Mouse (Mus musculus) lung, embryonic 15.5 days (tissue): Measurements from ENCODE around the gene B4gat1. TPM values are rescaled to one million over a fixed set of nuclear protein-coding genes. Genes with fewer than 3 reads are reported as not detected.

ENCODE experiments used
- ATAC-seq: fragments of 200-750 bp; cut with Nextera tagmentation; 2 replicates; pipeline ENCODE4 v1.8.0; 2017; ENCODE audit warnings: moderate number of reproducible peaks, borderline replicate concordance; ENCODE audit not compliant: low FRiP score, low TSS enrichment; ENCODE audit errors: extremely low read depth
- H3K27ac ChIP-seq: fragments of 300-500 bp; sonication (generic); 2 replicates; pipeline ENCODE4 v1.5.1; 2015; ENCODE audit warnings: moderate library complexity, mild to moderate bottlenecking, inconsistent platforms
- H3K27me3 ChIP-seq: fragments of 300-500 bp; sonication (generic); 2 replicates; pipeline ENCODE4 v1.6.1; 2015; ENCODE audit warnings: inconsistent platforms
- H3K36me3 ChIP-seq: fragments of 300-500 bp; sonication (generic); 2 replicates; pipeline ENCODE4 v1.6.1; 2015; ENCODE audit warnings: inconsistent platforms
- H3K4me1 ChIP-seq: fragments of 300-500 bp; sonication (generic); 2 replicates; pipeline ENCODE4 v1.6.1; 2015; ENCODE audit warnings: inconsistent platforms
- H3K4me2 ChIP-seq: fragments of 300-500 bp; sonication (generic); 2 replicates; pipeline ENCODE4 v1.6.1; 2015; ENCODE audit warnings: inconsistent platforms, mild to moderate bottlenecking, moderate library complexity
- H3K4me3 ChIP-seq: fragments of 300-500 bp; sonication (generic); 2 replicates; pipeline ENCODE4 v1.5.1; 2015; ENCODE audit warnings: mild to moderate bottlenecking, inconsistent platforms
- H3K9ac ChIP-seq: fragments of 300-500 bp; sonication (generic); 2 replicates; pipeline ENCODE4 v1.6.1; 2015; ENCODE audit warnings: inconsistent platforms
- H3K9me3 ChIP-seq: fragments of 300-500 bp; sonication (generic); 2 replicates; pipeline ENCODE4 v1.6.1; 2016; ENCODE audit warnings: inconsistent platforms
- WGBS: fragments of 180-500 bp; shearing (Covaris S2); methylation state at CpG from one replicate; pipeline ENCODE4 v1.1.7; 2015; 5-methylcytosine and 5-hydroxymethylcytosine counted together
- polyA plus RNA-seq: library from polyadenylated mRNA; unstranded; fragments of >200 nt; fragmentation: Nextera tagmentation; extraction: Ambion mirVana; gene quantifications from 2 replicates; pipeline ENCODE4 v1.2.1, GENCODE M21; 2015

Gene B4gat1
- polyA plus RNA-seq, 1 experiment from 2014 or later = 53.0 TPM

GRCm38 (mm10) chr19:5004925-5005324 is 33.7 kb upstream of the B4gat1 start:
- Histone ChIP-seq H3K9me3 (no peaks in the 10 kb centered on the region), H3K4me3 (no peak overlapping the region), H3K4me2 (no peak overlapping the region), H3K4me1 (0 out of 2 replicates have a peak, but pooled peaks cover 8% of the 10 kb centered on the region), H3K9ac (no peak overlapping the region), H3K27ac (no peak overlapping the region), H3K36me3 (no peaks in the 10 kb centered on the region), H3K27me3 (0 out of 2 replicates have a peak, but pooled peaks cover 5% of the 10 kb centered on the region)
- 54% methylated on average over 4 of the region's 4 CpGs for WGBS
- no peak for ATAC-seq

- WGBS = 55% methylated on average over 8 of the region's 8 CpGs
- no peak overlapping the region for H3K9ac ChIP-seq
These were observed 25.5 kb upstream of the B4gat1 start for GRCm38 (mm10) chr19:5013138-5013537.

GRCm38 (mm10) chr19:5014961-5015398 is 23.6 kb upstream of the B4gat1 start:
- Histone ChIP-seq H3K4me2 (no peak overlapping the region), H3K4me3 (no peak overlapping the region), H3K36me3 (no peaks in the 10 kb centered on the region), H3K4me1 (peaks cover 9% of the 10 kb centered on the region), H3K27me3 (no peaks in the 10 kb centered on the region), H3K9me3 (no peaks in the 10 kb centered on the region), H3K9ac (no peak overlapping the region), H3K27ac (no peak overlapping the region)
- no peak for ATAC-seq
- WGBS = 13% methylated on average over 8 of the region's 8 CpGs

More at GRCm38 (mm10) chr19:5013138-5013537, 25.5 kb upstream of the B4gat1 start:
- Histone ChIP-seq H3K4me3 (no peak overlapping the region), H3K9me3 (no peaks in the 10 kb centered on the region), H3K27me3 (no peaks in the 10 kb centered on the region), H3K27ac (no peak overlapping the region), H3K4me1 (peaks cover 9% of the 10 kb centered on the region), H3K36me3 (no peaks in the 10 kb centered on the region), H3K4me2 (no peak overlapping the region)
- ATAC-seq = no peak

GRCm38 (mm10) chr19:5016221-5016742 is 22.3 kb upstream of the B4gat1 start:
- Histone ChIP-seq H3K27me3 (no peaks in the 10 kb centered on the region), H3K36me3 (no peaks in the 10 kb centered on the region), H3K9me3 (no peaks in the 10 kb centered on the region), H3K4me3 (no peak overlapping the region), H3K27ac (peak overlapping the region; percentile 57), H3K9ac (no peak overlapping the region), H3K4me1 (peaks cover 9% of the 10 kb centered on the region), H3K4me2 (peak overlapping the region; percentile 33)
- WGBS = 19% methylated on average over 10 of the region's 10 CpGs
- ATAC-seq = 0 out of 2 replicates have a peak, but pooled peaks have one; percentile 42

GRCm38 (mm10) chr19:5016782-5017181 is 21.8 kb upstream of the B4gat1 start:
- H3K27me3 ChIP-seq = no peaks in the 10 kb centered on the region
- H3K36me3 ChIP-seq = no peaks in the 10 kb centered on the region
- no peak for ATAC-seq
- WGBS = 18% methylated on average over 12 of the region's 12 CpGs
- no peaks in the 10 kb centered on the region for H3K9me3 ChIP-seq
- H3K4me1 ChIP-seq = peaks cover 9% of the 10 kb centered on the region
- H3K4me3 ChIP-seq = no peak overlapping the region
- H3K27ac ChIP-seq = peak overlapping the region; percentile 57
- H3K9ac ChIP-seq = no peak overlapping the region
- peak overlapping the region; percentile 33 for H3K4me2 ChIP-seq

GRCm38 (mm10) chr19:5017611-5018010 is 21.0 kb upstream of the B4gat1 start:
- no peak overlapping the region for H3K27ac ChIP-seq
- H3K4me1 ChIP-seq = peaks cover 9% of the 10 kb centered on the region
- H3K9me3 ChIP-seq = no peaks in the 10 kb centered on the region
- no peaks in the 10 kb centered on the region for H3K36me3 ChIP-seq
- no peak overlapping the region for H3K4me3 ChIP-seq
- no peaks in the 10 kb centered on the region for H3K27me3 ChIP-seq
- no peak for ATAC-seq
- no peak overlapping the region for H3K4me2 ChIP-seq
- WGBS = 73% methylated on average over 4 of the region's 4 CpGs
- no peak overlapping the region for H3K9ac ChIP-seq

GRCm38 (mm10) chr19:5018191-5018590 is 20.4 kb upstream of the B4gat1 start:
- H3K4me1 ChIP-seq = peaks cover 10% of the 10 kb centered on the region
- H3K9ac ChIP-seq = no peak overlapping the region
- H3K4me2 ChIP-seq = no peak overlapping the region
- H3K27me3 ChIP-seq = no peaks in the 10 kb centered on the region
- 75% methylated on average over 3 of the region's 3 CpGs for whole genome bisulfite sequencing
- H3K9me3 ChIP-seq = no peaks in the 10 kb centered on the region
- H3K36me3 ChIP-seq = no peaks in the 10 kb centered on the region
- no peak for ATAC-seq
- H3K4me3 ChIP-seq = no peak overlapping the region
- H3K27ac ChIP-seq = no peak overlapping the region

- Histone ChIP-seq H3K4me1 (peaks cover 7% of the 10 kb centered on the region), H3K4me3 (no peak overlapping the region), H3K9ac (no peak overlapping the region), H3K36me3 (no peaks in the 10 kb centered on the region), H3K27me3 (no peaks in the 10 kb centered on the region), H3K4me2 (no peak overlapping the region), H3K9me3 (no peaks in the 10 kb centered on the region), H3K27ac (no peak overlapping the region)
- WGBS = 71% methylated on average over 2 of the region's 2 CpGs
- no peak for ATAC-seq
These were observed 17.2 kb upstream of the B4gat1 start for GRCm38 (mm10) chr19:5021416-5021815.

- H3K27ac ChIP-seq = peak within 1 kb of the TSS; percentile 88
- H3K4me2 ChIP-seq = peak within 1 kb of the TSS; percentile 98
- no peaks in the 10 kb centered on the region for H3K36me3 ChIP-seq
- peak within 1 kb of the TSS; percentile 82 for H3K9ac ChIP-seq
- H3K9me3 ChIP-seq = no peaks in the 10 kb centered on the region
- H3K27me3 ChIP-seq = no peaks in the 10 kb centered on the region
- H3K4me1 ChIP-seq = peaks cover 4% of the 10 kb centered on the region
- peak within 1 kb of the TSS; percentile 74 for H3K4me3 ChIP-seq
- ATAC-seq = peak; percentile 96
- WGBS = under 1% methylated on average over 62 of the region's 62 CpGs
These were observed 14.8 kb upstream of the B4gat1 start, which contains the start of gene Slc29a2 for GRCm38 (mm10) chr19:5023621-5024479. Slc29a2 (plus strand) TSS chr19:5023860.

GRCm38 (mm10) chr19:5026111-5026510 is 12.5 kb upstream of the B4gat1 start:
- no peak overlapping the region for H3K27ac ChIP-seq
- peaks cover 4% of the 10 kb centered on the region for H3K4me1 ChIP-seq
- 0 out of 2 replicates have a peak, but pooled peaks cover under 1% of the 10 kb centered on the region for H3K36me3 ChIP-seq
- H3K4me2 ChIP-seq = no peak overlapping the region
- no peak for ATAC-seq
- WGBS = 84% methylated on average over 8 of the region's 8 CpGs
- H3K9me3 ChIP-seq = no peaks in the 10 kb centered on the region
- no peak overlapping the region for H3K4me3 ChIP-seq
- H3K27me3 ChIP-seq = no peaks in the 10 kb centered on the region
- no peak overlapping the region for H3K9ac ChIP-seq

GRCm38 (mm10) chr19:5032686-5033085 is 5.9 kb upstream of the B4gat1 start:
- Histone ChIP-seq H3K4me1 (peaks cover 5% of the 10 kb centered on the region), H3K9ac (no peak overlapping the region), H3K4me3 (no peak overlapping the region), H3K9me3 (no peaks in the 10 kb centered on the region), H3K27me3 (no peaks in the 10 kb centered on the region), H3K27ac (no peak overlapping the region), H3K4me2 (no peak overlapping the region), H3K36me3 (0 out of 2 replicates have a peak, but pooled peaks cover 5% of the 10 kb centered on the region)
- ATAC-seq = no peak
- WGBS = 69% methylated on average over 3 of the region's 3 CpGs

- no peaks in the 10 kb centered on the region for H3K27me3 ChIP-seq
- ATAC-seq = no peak
- no peak overlapping the region for H3K4me3 ChIP-seq
- H3K9me3 ChIP-seq = no peaks in the 10 kb centered on the region
- H3K4me1 ChIP-seq = peaks cover 28% of the 10 kb centered on the region
- WGBS = 75% methylated on average over 4 of the region's 4 CpGs
- H3K36me3 ChIP-seq = no peaks in the 10 kb centered on the region
- H3K9ac ChIP-seq = no peak overlapping the region
- no peak overlapping the region for H3K27ac ChIP-seq
- H3K4me2 ChIP-seq = no peak overlapping the region
These were observed 2.0 kb upstream of the B4gat1 start for GRCm38 (mm10) chr19:5036577-5036976.
